Mouse (Mus musculus) heart, adult 2 months (tissue): ENCODE measurements at regions not wholly inside any gene's neighbourhood (a gene's known extent, or its start where the extent isn't known, plus 50 kb on each side); places are given as distances from the start of the nearest gene placed in this dataset.

Experiments
- CTCF ChIP-seq: fragments of 200-600 bp; IDR thresholded peaks from 2 replicates; pipeline ENCODE4 v1.8.1; 2022; ENCODE audit warnings: antibody characterized with exemption, mild to moderate bottlenecking, moderate library complexity
- EP300 ChIP-seq: fragments of 200-500 bp; IDR thresholded peaks from 2 replicates; pipeline ENCODE4 v1.6.1; 2011; ENCODE audit warnings: low read depth, low read length, control low read depth; ENCODE audit not compliant: insufficient read depth
- POLR2A ChIP-seq: fragments of 200-500 bp; IDR thresholded peaks from 2 replicates; pipeline ENCODE4 v1.6.1; 2011; ENCODE audit warnings: mild to moderate bottlenecking, low read depth, low read length, control low read depth; ENCODE audit not compliant: insufficient read depth

GRCm38 (mm10) chr4:69197577-69197976 lies 243.4 kb upstream of the Brinp1 start:
- TF ChIP-seq CTCF (no peak), POLR2A (no peak), EP300 (no peak)
